Comparison of ENCODE assay signal across 11 mouse cellular contexts in the genomic region with DNA sequence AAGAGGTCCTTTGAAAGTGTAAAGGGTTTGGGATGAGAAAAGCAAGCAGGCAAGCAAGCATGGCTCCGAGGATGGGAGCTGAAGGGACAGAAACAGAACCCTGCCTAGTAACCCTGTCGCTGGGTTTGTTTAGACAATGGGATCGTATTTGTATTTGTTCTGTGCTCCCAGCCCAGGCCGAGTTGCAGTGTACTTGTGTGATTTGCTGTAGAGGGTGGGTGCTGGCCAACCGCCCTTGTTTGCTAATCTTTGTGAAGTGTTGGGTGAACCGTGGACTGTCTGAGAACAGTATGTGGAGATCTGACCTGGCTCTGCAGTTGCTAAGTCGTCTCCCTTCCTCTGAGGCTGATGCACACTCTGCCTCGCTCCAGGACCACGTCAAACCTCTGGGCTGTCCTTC.
A peak's percentile ranks its signal among the peaks of the same experiment; 100 is the strongest.
DNase-seq lines count a peak whose midpoint lies in the region; ATAC-seq lines count a peak whose summit lies in the region.
"Had no signal": no experiment of that assay in that cellular context is flagged by ENCODE, and none has a peak within 500 bp of the region (broad histone marks: within the 10 kb centered on the region; RNA-seq: fewer than 3 reads in every experiment).

No protein-coding gene starts in this region.

- H3K9me3 ChIP-seq in hindbrain, embryonic 15.5 days, result no peaks in the 10 kb centered on the region
- no peaks in the 10 kb centered on the region for H3K9me3 ChIP-seq in hindbrain, embryonic 12.5 days (replicated peaks)
- no peaks in the 10 kb centered on the region for H3K9me3 ChIP-seq in heart, embryonic 13.5 days
- no peaks in the 10 kb centered on the region for H3K9me3 ChIP-seq in liver, embryonic 11.5 days (ENCODE audit: control insufficient read depth, low read length)

- H3K27ac ChIP-seq in hindbrain, embryonic 15.5 days (replicated peaks), result 0 out of 2 replicates have a peak overlapping the region, but pooled peaks have one; percentile 25
- no peak overlapping the region for H3K27ac ChIP-seq in hindbrain, embryonic 12.5 days
- H3K27ac ChIP-seq in heart, embryonic 13.5 days (replicated peaks), result peak overlapping the region; percentile 34
- no peak overlapping the region for H3K27ac ChIP-seq in liver, embryonic 11.5 days (ENCODE audit: low read depth, low read length)

- H3K9ac ChIP-seq in hindbrain, embryonic 15.5 days, result no peak overlapping the region
- no peak overlapping the region for H3K9ac ChIP-seq in hindbrain, embryonic 12.5 days
- no peak overlapping the region for H3K9ac ChIP-seq in heart, embryonic 13.5 days
- 0 out of 2 replicates have a peak overlapping the region, but pooled peaks have one; percentile 12 for H3K9ac ChIP-seq in liver, embryonic 11.5 days (ENCODE audit: low read depth, low read length)

- 40% methylated on average over 9 of the region's 9 CpGs for WGBS in hindbrain, embryonic 15.5 days
- WGBS in hindbrain, embryonic 12.5 days, result 42% methylated on average over 9 of the region's 9 CpGs
- WGBS in heart, embryonic 13.5 days, result 30% methylated on average over 9 of the region's 9 CpGs
- 52% methylated on average over 9 of the region's 9 CpGs for WGBS in liver, embryonic 11.5 days

- H3K36me3 ChIP-seq in hindbrain, embryonic 15.5 days, result no peaks in the 10 kb centered on the region
- no peaks in the 10 kb centered on the region for H3K36me3 ChIP-seq in hindbrain, embryonic 12.5 days
- H3K36me3 ChIP-seq in heart, embryonic 13.5 days, result no peaks in the 10 kb centered on the region
- no peaks in the 10 kb centered on the region for H3K36me3 ChIP-seq in liver, embryonic 11.5 days (ENCODE audit: control insufficient read depth, insufficient read depth, low read length)

- no peak overlapping the region for H3K4me3 ChIP-seq in hindbrain, embryonic 15.5 days
- H3K4me3 ChIP-seq in hindbrain, embryonic 12.5 days, result no peak overlapping the region
- H3K4me3 ChIP-seq in heart, embryonic 13.5 days, result no peak overlapping the region
- no peak overlapping the region for H3K4me3 ChIP-seq in liver, embryonic 11.5 days (ENCODE audit: low read depth, low read length)
- H3K4me3 ChIP-seq: erythroblast, embryonic 14.5 days had no signal

- H3K27me3 ChIP-seq in hindbrain, embryonic 15.5 days, result no peaks in the 10 kb centered on the region
- H3K27me3 ChIP-seq in hindbrain, embryonic 12.5 days, result no peaks in the 10 kb centered on the region
- no peaks in the 10 kb centered on the region for H3K27me3 ChIP-seq in heart, embryonic 13.5 days (replicated peaks)
- H3K27me3 ChIP-seq in liver, embryonic 11.5 days (replicated peaks; ENCODE audit: control insufficient read depth, insufficient read depth, low read length), result no peaks in the 10 kb centered on the region

- intact Hi-C loops in left cerebral cortex, postnatal 4 days (cut with DNase I), result no loop called here

- H3K4me1 ChIP-seq in hindbrain, embryonic 15.5 days (replicated peaks), result peaks cover 73% of the 10 kb centered on the region
- H3K4me1 ChIP-seq in hindbrain, embryonic 12.5 days, result peaks cover 38% of the 10 kb centered on the region
- H3K4me1 ChIP-seq in heart, embryonic 13.5 days, result peaks cover 62% of the 10 kb centered on the region
- no peaks in the 10 kb centered on the region; the same call in 1 of the 2 replicates for H3K4me1 ChIP-seq in liver, embryonic 11.5 days (replicated peaks; ENCODE audit: control insufficient read depth, insufficient read depth, low read length)

- DNase-seq in liver, embryonic 11.5 days (ENCODE audit: low spot score), result no peak
- DNase-seq in lung, postnatal 25 days (ENCODE audit: low spot score), result peak; percentile 78
- DNase-seq in thymus, postnatal 10 days (ENCODE audit: low spot score in 2 of 2), result no peak
- no peak for DNase-seq in left cerebral cortex, postnatal 4 days
- DNase-seq: kidney, postnatal 4 days had no signal

- ATAC-seq in hindbrain, embryonic 15.5 days (ENCODE audit: low FRiP score, low read depth), result peak; percentile 16; the same call in 1 of the 2 replicates
- ATAC-seq in hindbrain, embryonic 12.5 days (ENCODE audit: low FRiP score), result no peak
- ATAC-seq in heart, embryonic 13.5 days (ENCODE audit: extremely low read depth, insufficient number of reproducible peaks, low FRiP score, low TSS enrichment), result no peak
- no peak for ATAC-seq in liver, embryonic 11.5 days (replicated peaks; ENCODE audit: low FRiP score)
- no peak for ATAC-seq in cerebellum, adult (ENCODE audit: insufficient number of reproducible peaks, low FRiP score, low TSS enrichment)
- ATAC-seq: CD4-positive, CD25-positive, alpha-beta regulatory T cell, adult 4 months had no signal

- no peak overlapping the region for H3K4me2 ChIP-seq in hindbrain, embryonic 15.5 days
- H3K4me2 ChIP-seq in hindbrain, embryonic 12.5 days (replicated peaks), result no peak overlapping the region
- H3K4me2 ChIP-seq in heart, embryonic 13.5 days, result no peak overlapping the region
- H3K4me2 ChIP-seq in liver, embryonic 11.5 days, result 0 out of 2 replicates have a peak overlapping the region, but pooled peaks have one; percentile 6

Comparison
In these comparisons a context has a peak if more than half of its experiments do, and no peak if none do; other contexts are left out.
1. H3K27ac ChIP-seq: peak in hindbrain, embryonic 15.5 days (single experiment) and heart, embryonic 13.5 days (single experiment); none in hindbrain, embryonic 12.5 days (single experiment) and liver, embryonic 11.5 days (single experiment).